Mouse (Mus musculus) CH12.LX (cell line): ENCODE measurements around the gene Hoxa7. TPM values are rescaled to one million over a fixed set of nuclear protein-coding genes. Genes with fewer than 3 reads are reported as not detected.

ENCODE experiments used
- DNase-seq: peaks from one replicate; pipeline ENCODE4 v3.0.0-alpha.2; 2013; ENCODE audit errors: extremely low read depth
- H3K27ac ChIP-seq: 2 replicates; pipeline ENCODE4 v1.5.1; 2012; ENCODE audit warnings: low read depth, mild to moderate bottlenecking, control low read depth, moderate library complexity; ENCODE audit not compliant: insufficient read depth
- H3K27me3 ChIP-seq: replicated peaks from 2 replicates; pipeline ENCODE3; 2012; ENCODE audit warnings: inconsistent platforms
- H3K36me3 ChIP-seq, 2 experiments: replicated peaks in 1 of 2; 2 replicates each; pipeline versions ENCODE3 to v1.6.1; 2012; ENCODE audit warnings: inconsistent platforms in 1 of 2, low read length in 1 of 2, mild to moderate bottlenecking in 1 of 2, mixed read lengths in 1 of 2, moderate library complexity in 1 of 2; ENCODE audit not compliant: control insufficient read depth in 1 of 2, insufficient read depth in 1 of 2
- H3K4me1 ChIP-seq, 2 experiments: 2 replicates each; pipeline ENCODE4 v1.6.1; 2012; ENCODE audit warnings: inconsistent platforms in 1 of 2, moderate library complexity in 1 of 2; ENCODE audit not compliant: insufficient read depth in 2 of 2, control insufficient read depth in 1 of 2
- H3K4me2 ChIP-seq: 2 replicates; pipeline ENCODE4 v1.6.1; 2012; ENCODE audit warnings: low read depth, mild to moderate bottlenecking, control low read depth; ENCODE audit not compliant: poor library complexity, insufficient read depth, severe bottlenecking
- H3K4me3 ChIP-seq, 3 experiments: fragments of 150-350 bp in 1 of 3; sonication (generic) in 1 of 3; replicated peaks in 1 of 3; 2 replicates each; pipeline versions ENCODE3 to v1.5.1; 2011 to 2012; ENCODE audit warnings: low read depth in 2 of 3, low read length in 2 of 3, mild to moderate bottlenecking in 2 of 3, moderate library complexity in 2 of 3, control low read depth in 1 of 3, improper control_type of control experiment in 1 of 3, inconsistent platforms in 1 of 3, mixed read lengths in 1 of 3; ENCODE audit not compliant: poor library complexity in 1 of 3
- H3K79me2 ChIP-seq: replicated peaks from 2 replicates; pipeline ENCODE4 v1.6.1; 2012; ENCODE audit warnings: mild to moderate bottlenecking, moderate library complexity; ENCODE audit not compliant: control insufficient read depth, poor library complexity, insufficient read depth, severe bottlenecking; ENCODE audit errors: extremely low read depth
- H3K9ac ChIP-seq: 2 replicates; pipeline ENCODE4 v1.6.1; 2012; ENCODE audit warnings: low read depth, mild to moderate bottlenecking, control low read depth, moderate library complexity; ENCODE audit not compliant: insufficient read depth
- H3K9me3 ChIP-seq: replicated peaks from 2 replicates; pipeline ENCODE3; 2012; ENCODE audit warnings: low read length, inconsistent platforms, mixed read lengths
- CHD1 ChIP-seq: IDR thresholded peaks from 2 replicates; pipeline ENCODE4 v1.6.1; 2012; ENCODE audit warnings: low read depth, low read length, improper control_type of control experiment, inconsistent platforms
- CHD2 ChIP-seq: IDR thresholded peaks from 2 replicates; pipeline ENCODE4 v1.6.1; 2011; ENCODE audit warnings: low read length, improper control_type of control experiment
- CTCF ChIP-seq, 2 experiments: IDR thresholded peaks in 1 of 2; conservative IDR thresholded peaks in 1 of 2; 2 replicates each; pipeline ENCODE4 v1.5.1; 2011 to 2012; ENCODE audit warnings: low read depth in 2 of 2, low read length in 2 of 2, improper control_type of control experiment in 1 of 2, inconsistent platforms in 1 of 2, mild to moderate bottlenecking in 1 of 2, moderate library complexity in 1 of 2
- EP300 ChIP-seq: IDR thresholded peaks from 2 replicates; pipeline ENCODE4 v1.6.1; 2011; ENCODE audit warnings: low read length, improper control_type of control experiment
- GABPA ChIP-seq: IDR thresholded peaks from 2 replicates; pipeline ENCODE4 v1.6.1; 2012; ENCODE audit warnings: low read depth, low read length, improper control_type of control experiment, inconsistent platforms; ENCODE audit not compliant: insufficient replicate concordance
- HCFC1 ChIP-seq: IDR thresholded peaks from 2 replicates; pipeline ENCODE4 v1.6.1; 2012; ENCODE audit warnings: low read depth, mild to moderate bottlenecking, inconsistent platforms, low read length, improper control_type of control experiment
- JUN ChIP-seq: IDR thresholded peaks from 2 replicates; pipeline ENCODE4 v1.6.1; 2011; ENCODE audit warnings: low read depth, mild to moderate bottlenecking, low read length, improper control_type of control experiment, moderate library complexity; ENCODE audit not compliant: insufficient read depth
- JUND ChIP-seq: conservative IDR thresholded peaks from 2 replicates; pipeline ENCODE4 v1.6.1; 2011; ENCODE audit warnings: low read depth, low read length, improper control_type of control experiment
- MAFK ChIP-seq: IDR thresholded peaks from 2 replicates; pipeline ENCODE4 v1.6.1; 2011; ENCODE audit warnings: low read length, improper control_type of control experiment; ENCODE audit not compliant: insufficient replicate concordance
- MAZ ChIP-seq: IDR thresholded peaks from 2 replicates; pipeline ENCODE4 v1.6.1; 2012; ENCODE audit warnings: low read depth, mild to moderate bottlenecking, inconsistent platforms, low read length, improper control_type of control experiment, moderate library complexity
- MEF2A ChIP-seq: IDR thresholded peaks from 2 replicates; pipeline ENCODE4 v1.6.1; 2014; ENCODE audit warnings: low read depth, mild to moderate bottlenecking, inconsistent platforms, low read length, improper control_type of control experiment, borderline replicate concordance
- MXI1 ChIP-seq: IDR thresholded peaks from 2 replicates; pipeline ENCODE4 v1.6.1; 2011; ENCODE audit warnings: mild to moderate bottlenecking, low read depth, low read length, improper control_type of control experiment
- MYC ChIP-seq: IDR thresholded peaks from 2 replicates; pipeline ENCODE4 v1.6.1; 2011; ENCODE audit warnings: low read depth, mild to moderate bottlenecking, improper control_type of control experiment, low read length
- NELFE ChIP-seq: IDR thresholded peaks from 2 replicates; pipeline ENCODE4 v1.6.1; 2011; ENCODE audit warnings: low read depth, low read length, improper control_type of control experiment
- RAD21 ChIP-seq: IDR thresholded peaks from 2 replicates; pipeline ENCODE4 v1.6.1; 2011; ENCODE audit warnings: low read depth, mild to moderate bottlenecking, low read length, improper control_type of control experiment, moderate library complexity
- RCOR1 ChIP-seq: conservative IDR thresholded peaks from 2 replicates; pipeline ENCODE4 v1.6.1; 2012; ENCODE audit warnings: low read depth, mild to moderate bottlenecking, inconsistent platforms, low read length, improper control_type of control experiment
- TCF12 ChIP-seq: IDR thresholded peaks from 2 replicates; pipeline ENCODE4 v1.6.1; 2014; ENCODE audit warnings: low read depth, mild to moderate bottlenecking, inconsistent platforms, low read length, improper control_type of control experiment
- ZKSCAN1 ChIP-seq: IDR thresholded peaks from 2 replicates; pipeline ENCODE4 v1.6.1; 2012; ENCODE audit warnings: low read depth, inconsistent platforms, low read length, improper control_type of control experiment, borderline replicate concordance
- ZNF384 ChIP-seq: IDR thresholded peaks from 2 replicates; pipeline ENCODE4 v1.6.1; 2012; ENCODE audit warnings: low read depth, low read length, improper control_type of control experiment, inconsistent platforms
- dilution Hi-C: fragments of 300-500 bp; cut with MboI; formaldehyde crosslinking; loops from 2 replicates; pipeline ENCODE4 v1.14.3; 2020; ENCODE audit warnings: low sequenced_read_pairs; ENCODE audit not compliant: extremely low pct_unique_long_range_greater_than_20kb, extremely low pct_ligation_motif_present
- in situ Hi-C: fragments of 300-500 bp; cut with MboI; formaldehyde crosslinking; loops from 3 replicates; pipeline ENCODE4 v1.14.3; 2019; ENCODE audit warnings: low sequenced_read_pairs, low pct_ligation_motif_present, low pct_unique_long_range_greater_than_20kb, mixed read lengths
- polyA plus RNA-seq: library from polyadenylated mRNA; unstranded; fragments of >175 nt; gene quantifications from 2 replicates; pipeline ENCODE4 v1.2.1, GENCODE M21; 2012; ENCODE audit warnings: low read depth; ENCODE audit not compliant: insufficient read length
- total RNA-seq, 2 experiments: library from RNA; depleted of rRNA; stranded (reverse); fragments of 300-350 nt in 1 of 2; fragments of >200 nt in 1 of 2; gene quantifications; 2 replicates each; pipeline ENCODE4 v1.2.3; 2012 to 2014

Gene Hoxa7
- total and polyA plus RNA-seq, 3 experiments: 1.0 to 1.4 (median 1.1) TPM

GRCm38 (mm10) chr6:52190906-52191810, 30.5 kb downstream of the Hoxa7 start, which contains the start of gene Hoxa4:
Gene Hoxa4 (minus strand): TSS chr6:52191753.
- Histone ChIP-seq H3K4me3 (no peak within 1 kb of the TSS), H3K9ac (no peak within 1 kb of the TSS), H3K36me3 (peaks cover 0 to 2% of the 10 kb centered on the region in 2 experiments), H3K79me2 (no peaks in the 10 kb centered on the region), H3K27ac (no peak within 1 kb of the TSS), H3K9me3 (peaks cover 5% of the 10 kb centered on the region), H3K4me2 (no peak within 1 kb of the TSS), H3K4me1 (peaks cover 0 to 13% of the 10 kb centered on the region in 2 experiments; a peak in 2 of 4 replicates), H3K27me3 (no peaks in the 10 kb centered on the region)
- dilution Hi-C loops (no loop called here), in situ Hi-C loops (no loop called here)
- DNase-seq: no peak
- TF ChIP-seq CHD2: no peak
- TF ChIP-seq RCOR1: no peak

GRCm38 (mm10) chr6:52190410-52190809, 31.2 kb downstream of the Hoxa7 start:
- peaks cover 0 to 2% of the 10 kb centered on the region in 2 experiments for H3K36me3 ChIP-seq
- no peak overlapping the region for H3K27ac ChIP-seq
- H3K27me3 ChIP-seq: no peaks in the 10 kb centered on the region
- no peaks in the 10 kb centered on the region for H3K79me2 ChIP-seq
- H3K9me3 ChIP-seq: peaks cover 5% of the 10 kb centered on the region
- in situ Hi-C loops: no loop called here
- H3K4me3 ChIP-seq: no peak overlapping the region
- H3K4me2 ChIP-seq: no peak overlapping the region
- H3K4me1 ChIP-seq: peaks cover 0 to 13% of the 10 kb centered on the region in 2 experiments; a peak in 2 of 4 replicates
- no peak overlapping the region for H3K9ac ChIP-seq
- TF ChIP-seq JUND (no peak), GABPA (no peak), RAD21 (no peak), MAFK (no peak), CHD1 (no peak), EP300 (no peak), CHD2 (no peak), RCOR1 (no peak), MXI1 (no peak), CTCF (conservative IDR thresholded peaks at IDR 0.05 in 1 of 2, IDR thresholded peaks at IDR 0.05 in 1 of 2; ENCODE audit: low read depth in 2 of 2, low read length in 2 of 2) (no peak), MAZ (no peak), ZNF384 (no peak), ZKSCAN1 (no peak), NELFE (no peak), JUN (no peak), MEF2A (no peak), HCFC1 (no peak), MYC (no peak), TCF12 (no peak)
- DNase-seq: no peak
- dilution Hi-C loops: no loop called here
